In genomic region chr11:56054439-56054838, GRCm38 (mm10) we compare ENCODE assay signal across 18 mouse cellular contexts. TPM values are rescaled to one million over a fixed set of nuclear protein-coding genes. Genes with fewer than 3 reads are reported as not detected.
DNase-seq lines count a peak whose midpoint lies in the region; ATAC-seq and TF ChIP-seq lines count a peak whose summit lies in the region.
"Had no signal": no experiment of that assay in that cellular context is flagged by ENCODE, and none has a peak within 500 bp of the region (broad histone marks: within the 10 kb centered on the region; RNA-seq: fewer than 3 reads in every experiment).

No protein-coding gene starts in this region.

- H3K4me3 ChIP-seq in hindbrain, embryonic 14.5 days (replicated peaks; ENCODE audit: low read length), result no peak overlapping the region
- H3K4me3 ChIP-seq in hindbrain, embryonic 11.5 days (ENCODE audit: low read depth, low read length), result no peak overlapping the region
- H3K4me3 ChIP-seq in neural tube, embryonic 14.5 days (ENCODE audit: low read depth, low read length), result no peak overlapping the region
- no peak overlapping the region for H3K4me3 ChIP-seq in neural tube, embryonic 15.5 days (replicated peaks)
- no peak overlapping the region for H3K4me3 ChIP-seq in thymus, adult 2 months (ENCODE audit: control insufficient read depth, insufficient read depth, low read length)
- H3K4me3 ChIP-seq: heart, embryonic 12.5 days; midbrain, embryonic 12.5 days had no signal

- peak; percentile 33 for DNase-seq in hindbrain, embryonic 14.5 days (ENCODE audit: low spot score)
- DNase-seq in hindbrain, embryonic 11.5 days (ENCODE audit: low spot score), result no peak
- peak; percentile 33 for DNase-seq in cerebellum, adult 9-11 months
- DNase-seq in layer of hippocampus, postnatal 14 days (ENCODE audit: low spot score in 2 of 2), result peak; percentile 8 to 28
- no peak for DNase-seq in thymus, adult 2 months
- DNase-seq: heart, postnatal 36 days; kidney, adult 11 months; kidney, postnatal 14 days; lung, adult 18-20 months; lung, postnatal 4 days; right cerebral cortex, postnatal 4 days had no signal

- H3K4me1 ChIP-seq in hindbrain, embryonic 14.5 days (replicated peaks; ENCODE audit: control insufficient read depth, insufficient read depth, low read length), result no peaks in the 10 kb centered on the region
- no peaks in the 10 kb centered on the region for H3K4me1 ChIP-seq in hindbrain, embryonic 11.5 days (replicated peaks; ENCODE audit: control insufficient read depth, insufficient read depth, low read length)
- no peaks in the 10 kb centered on the region for H3K4me1 ChIP-seq in neural tube, embryonic 14.5 days (ENCODE audit: control insufficient read depth, insufficient read depth, low read length)
- peaks cover 6% of the 10 kb centered on the region; the same call in 1 of the 2 replicates for H3K4me1 ChIP-seq in neural tube, embryonic 15.5 days
- no peaks in the 10 kb centered on the region for H3K4me1 ChIP-seq in thymus, adult 2 months (replicated peaks; ENCODE audit: control insufficient read depth, insufficient read depth, low read length)
- H3K4me1 ChIP-seq: heart, embryonic 12.5 days; midbrain, embryonic 12.5 days had no signal

- H3K27ac ChIP-seq in hindbrain, embryonic 14.5 days, result no peak overlapping the region
- H3K27ac ChIP-seq in hindbrain, embryonic 11.5 days (ENCODE audit: low read depth, low read length), result no peak overlapping the region
- H3K27ac ChIP-seq in neural tube, embryonic 14.5 days (ENCODE audit: low read depth, low read length), result 0 out of 2 replicates have a peak overlapping the region, but pooled peaks have one; percentile 18
- H3K27ac ChIP-seq in neural tube, embryonic 15.5 days (replicated peaks), result no peak overlapping the region
- no peak overlapping the region; the same call in 1 of the 2 replicates for H3K27ac ChIP-seq in thymus, adult 2 months (ENCODE audit: control insufficient read depth, insufficient read depth, low read length)
- H3K27ac ChIP-seq: midbrain, embryonic 12.5 days had no signal

- H3K9me3 ChIP-seq in hindbrain, embryonic 14.5 days (ENCODE audit: control insufficient read depth, low read length), result no peaks in the 10 kb centered on the region
- H3K9me3 ChIP-seq in hindbrain, embryonic 11.5 days (ENCODE audit: control insufficient read depth, low read length), result no peaks in the 10 kb centered on the region
- no peaks in the 10 kb centered on the region for H3K9me3 ChIP-seq in neural tube, embryonic 14.5 days (ENCODE audit: control insufficient read depth, low read length)
- no peaks in the 10 kb centered on the region for H3K9me3 ChIP-seq in neural tube, embryonic 15.5 days (replicated peaks)
- H3K9me3 ChIP-seq: heart, embryonic 12.5 days; midbrain, embryonic 12.5 days had no signal

- no peak for TF ChIP-seq POLR2A in thymus, adult 2 months (IDR thresholded peaks at IDR 0.05; ENCODE audit: control insufficient read depth, extremely low read depth, insufficient read depth, low read length, poor library complexity)

- H3K9ac ChIP-seq in hindbrain, embryonic 14.5 days, result no peak overlapping the region
- no peak overlapping the region for H3K9ac ChIP-seq in hindbrain, embryonic 11.5 days (ENCODE audit: low read depth, low read length)
- H3K9ac ChIP-seq in neural tube, embryonic 14.5 days (replicated peaks; ENCODE audit: low read depth, low read length), result no peak overlapping the region
- no peak overlapping the region for H3K9ac ChIP-seq in neural tube, embryonic 15.5 days (replicated peaks)
- H3K9ac ChIP-seq: heart, embryonic 12.5 days; midbrain, embryonic 12.5 days had no signal

- ATAC-seq in hindbrain, embryonic 14.5 days (ENCODE audit: low FRiP score), result no peak
- no peak for ATAC-seq in hindbrain, embryonic 11.5 days (ENCODE audit: low FRiP score)
- ATAC-seq in neural tube, embryonic 14.5 days (ENCODE audit: low read depth), result no peak
- ATAC-seq in neural tube, embryonic 15.5 days (ENCODE audit: low FRiP score), result no peak
- no peak for ATAC-seq in activated CD4-positive, CD25-positive, alpha-beta regulatory T cell, adult 4 months

- TF ChIP-seq CTCF in thymus, adult 2 months (IDR thresholded peaks at IDR 0.05; ENCODE audit: borderline replicate concordance, control insufficient read depth, extremely low read depth, insufficient read depth, low read length, poor library complexity), result no peak

- H3K36me3 ChIP-seq in hindbrain, embryonic 14.5 days (replicated peaks; ENCODE audit: control insufficient read depth, insufficient read depth), result no peaks in the 10 kb centered on the region
- H3K36me3 ChIP-seq in hindbrain, embryonic 11.5 days (ENCODE audit: control insufficient read depth, insufficient read depth, low read length), result no peaks in the 10 kb centered on the region
- H3K36me3 ChIP-seq in neural tube, embryonic 14.5 days (ENCODE audit: control insufficient read depth, insufficient read depth, low read length), result no peaks in the 10 kb centered on the region
- H3K36me3 ChIP-seq in neural tube, embryonic 15.5 days, result no peaks in the 10 kb centered on the region
- no peaks in the 10 kb centered on the region for H3K36me3 ChIP-seq in thymus, adult 2 months (ENCODE audit: control insufficient read depth, insufficient read depth, low read length)
- H3K36me3 ChIP-seq: heart, embryonic 12.5 days; midbrain, embryonic 12.5 days had no signal

- WGBS in hindbrain, embryonic 14.5 days, result 70% methylated on average over 7 of the region's 7 CpGs
- 81% methylated on average over 7 of the region's 7 CpGs for WGBS in hindbrain, embryonic 11.5 days
- WGBS in neural tube, embryonic 14.5 days, result 66% methylated on average over 7 of the region's 7 CpGs
- 64% methylated on average over 7 of the region's 7 CpGs for WGBS in neural tube, embryonic 15.5 days
- WGBS in thymus, adult 2 months, result 81% methylated on average over 7 of the region's 7 CpGs

- H3K4me2 ChIP-seq in hindbrain, embryonic 14.5 days (replicated peaks), result no peak overlapping the region
- no peak overlapping the region for H3K4me2 ChIP-seq in hindbrain, embryonic 11.5 days (replicated peaks; ENCODE audit: low read depth, low read length)
- no peak overlapping the region for H3K4me2 ChIP-seq in neural tube, embryonic 14.5 days (ENCODE audit: low read depth, low read length)
- H3K4me2 ChIP-seq in neural tube, embryonic 15.5 days, result no peak overlapping the region
- H3K4me2 ChIP-seq: heart, embryonic 12.5 days; midbrain, embryonic 12.5 days had no signal

- no peaks in the 10 kb centered on the region for H3K27me3 ChIP-seq in hindbrain, embryonic 14.5 days (ENCODE audit: control insufficient read depth, insufficient read depth, low read length)
- no peaks in the 10 kb centered on the region for H3K27me3 ChIP-seq in hindbrain, embryonic 11.5 days (ENCODE audit: control insufficient read depth, insufficient read depth, low read length)
- no peaks in the 10 kb centered on the region for H3K27me3 ChIP-seq in neural tube, embryonic 14.5 days (ENCODE audit: control insufficient read depth, insufficient read depth, low read length)
- H3K27me3 ChIP-seq in neural tube, embryonic 15.5 days (replicated peaks), result no peaks in the 10 kb centered on the region
- H3K27me3 ChIP-seq in thymus, adult 2 months (ENCODE audit: control insufficient read depth, insufficient read depth, low read length), result no peaks in the 10 kb centered on the region
- H3K27me3 ChIP-seq: heart, embryonic 12.5 days; midbrain, embryonic 12.5 days had no signal

RNA-seq across cellular contexts. Expression of gene Nmur2, which starts 13.6 kb away (rescaled TPM):
- 0.35 and 0.48 TPM in 2 replicates for polyA plus RNA-seq in hindbrain, embryonic 14.5 days (2014; fragmentation: Nextera tagmentation; extraction: Ambion mirVana)
- polyA plus RNA-seq in hindbrain, embryonic 11.5 days (2014; fragmentation: Nextera tagmentation; extraction: Ambion mirVana), result 0.10 and 0.19 TPM in 2 replicates
- polyA plus RNA-seq in neural tube, embryonic 14.5 days (2014; fragmentation: Nextera tagmentation; extraction: Ambion mirVana), result 0.35 and 0.59 TPM in 2 replicates
- 0.31 and 0.38 TPM in 2 replicates for polyA plus RNA-seq in neural tube, embryonic 15.5 days (2015; fragmentation: Nextera tagmentation; extraction: Ambion mirVana)
- total RNA-seq in layer of hippocampus, postnatal 14 days (2021), result under 1 TPM; 0.12 to 0.16 TPM
- not detected for polyA plus RNA-seq in activated CD4-positive, CD25-positive, alpha-beta regulatory T cell, adult 4 months (2017; shearing (Covaris generic))
- 0.11 and 0.28 TPM in 2 replicates for polyA plus RNA-seq in thymus, adult 2 months (2012; rRNA removed)
- total RNA-seq: adrenal gland, adult 18-20 months; heart, postnatal 36 days had no signal
- polyA plus RNA-seq: C2C12; heart, embryonic 12.5 days had no signal

Comparison
In these comparisons a context has a peak if more than half of its experiments do, and no peak if none do; other contexts are left out.
1. DNase-seq: peak in hindbrain, embryonic 14.5 days (single experiment), cerebellum, adult 9-11 months (single experiment) and layer of hippocampus, postnatal 14 days (2 of 2); none in hindbrain, embryonic 11.5 days (single experiment) and thymus, adult 2 months (single experiment).